Comparison of ENCODE assay signal across 25 mouse cellular contexts in the genomic region with DNA sequence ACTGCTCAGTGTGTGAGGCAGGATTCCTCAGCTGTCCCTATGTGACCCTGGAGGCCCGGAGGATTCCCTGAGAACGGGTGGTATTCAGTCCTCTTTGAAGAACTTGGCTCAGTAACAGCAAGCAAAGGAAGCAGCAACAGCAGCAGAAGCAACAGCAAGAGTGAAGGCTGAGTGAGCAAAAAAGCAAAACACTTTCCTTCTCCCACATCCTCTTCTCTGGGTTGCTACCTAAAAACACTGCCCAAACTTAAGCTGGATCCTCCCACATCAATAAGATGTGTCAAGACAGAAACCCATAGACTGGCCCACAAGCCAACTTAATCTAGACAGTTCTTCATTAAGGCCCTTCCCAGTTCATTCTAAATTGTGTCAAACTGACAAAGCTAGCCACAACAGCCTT.
"Had no signal": no experiment of that assay in that cellular context is flagged by ENCODE, and none has a peak within 500 bp of the region (broad histone marks: within the 10 kb centered on the region; RNA-seq: fewer than 3 reads in every experiment).

No protein-coding gene starts in this region.

- H3K9me3 ChIP-seq: heart, embryonic 10.5 days; heart, embryonic 12.5 days; hindbrain, embryonic 13.5 days; hindbrain, embryonic 15.5 days; kidney, embryonic 15.5 days; limb, embryonic 10.5 days; limb, embryonic 12.5 days; liver, embryonic 13.5 days; liver, embryonic 15.5 days had no signal

- DNase-seq: gastrocnemius, postnatal 14 days; gastrocnemius, postnatal 36 days; heart, adult 18-20 months; heart, postnatal 10 days; kidney, adult 11 months; kidney, adult 2 months; kidney, adult 9 months; kidney, postnatal 14 days; kidney, postnatal 36 days; liver; liver, embryonic 13.5 days; liver, postnatal 0 days had no signal

- H3K4me1 ChIP-seq: hindbrain, embryonic 13.5 days; hindbrain, embryonic 15.5 days; liver, embryonic 13.5 days; liver, embryonic 15.5 days had no signal

- ATAC-seq: hindbrain, postnatal 0 days; intestine, embryonic 16.5 days; liver, postnatal 0 days had no signal

- H3K27me3 ChIP-seq: hindbrain, embryonic 15.5 days; limb, embryonic 12.5 days; liver, embryonic 13.5 days; liver, embryonic 15.5 days had no signal

- H3K36me3 ChIP-seq: heart, embryonic 10.5 days; heart, embryonic 12.5 days; hindbrain, embryonic 13.5 days; hindbrain, embryonic 15.5 days; kidney, embryonic 15.5 days; limb, embryonic 10.5 days; limb, embryonic 12.5 days; liver, embryonic 13.5 days; liver, embryonic 15.5 days had no signal

- H3K4me2 ChIP-seq: heart, embryonic 12.5 days; hindbrain, embryonic 13.5 days; hindbrain, embryonic 15.5 days; kidney, embryonic 15.5 days; limb, embryonic 12.5 days; liver, embryonic 11.5 days; liver, embryonic 13.5 days; liver, embryonic 15.5 days had no signal

- H3K9ac ChIP-seq: heart, embryonic 12.5 days; hindbrain, embryonic 13.5 days; hindbrain, embryonic 15.5 days; kidney, embryonic 15.5 days; limb, embryonic 12.5 days; liver, embryonic 13.5 days; liver, embryonic 15.5 days; liver, postnatal 0 days had no signal

- H3K27ac ChIP-seq: heart, embryonic 10.5 days; hindbrain, embryonic 13.5 days; hindbrain, embryonic 15.5 days; hindbrain, postnatal 0 days; kidney, embryonic 15.5 days; kidney, postnatal 0 days; left cerebral cortex, adult 2 months; limb, embryonic 10.5 days; limb, embryonic 12.5 days; liver, embryonic 13.5 days; liver, embryonic 15.5 days had no signal

- H3K4me3 ChIP-seq: heart, embryonic 10.5 days; heart, embryonic 12.5 days; hindbrain, embryonic 13.5 days; hindbrain, embryonic 15.5 days; kidney, embryonic 15.5 days; left cerebral cortex, adult 2 months; limb, embryonic 10.5 days; limb, embryonic 12.5 days; liver, embryonic 13.5 days; liver, embryonic 15.5 days had no signal
